29 mouse cellular contexts compared by ENCODE assay signal in the genomic region with DNA sequence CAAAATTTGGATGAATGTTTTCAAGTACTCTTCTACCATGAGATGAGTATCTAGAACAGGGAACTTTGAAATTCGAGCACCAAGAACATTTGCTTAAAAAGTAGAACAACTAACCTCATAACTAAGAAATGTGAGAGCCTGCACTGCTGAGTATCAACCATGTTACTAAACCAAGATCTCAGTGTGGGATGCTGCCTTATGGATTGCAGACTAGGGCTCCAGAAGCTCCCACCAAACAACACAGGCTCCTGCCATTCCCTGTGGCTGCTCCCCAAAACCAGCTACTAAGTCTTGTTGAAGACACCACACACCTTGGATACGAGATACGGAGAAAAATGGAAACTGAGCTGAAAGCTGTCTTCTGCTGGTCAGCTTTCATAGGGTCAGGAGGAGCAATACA. TPM values are rescaled to one million over a fixed set of nuclear protein-coding genes. Genes with fewer than 3 reads are reported as not detected.
DNase-seq lines count a peak whose midpoint lies in the region; ATAC-seq lines count a peak whose summit lies in the region.
"Had no signal": no experiment of that assay in that cellular context is flagged by ENCODE, and none has a peak within 500 bp of the region (broad histone marks: within the 10 kb centered on the region; RNA-seq: fewer than 3 reads in every experiment).

No protein-coding gene starts in this region.

- H3K27me3 ChIP-seq in embryonic facial prominence, embryonic 12.5 days, result no peaks in the 10 kb centered on the region
- no peaks in the 10 kb centered on the region for H3K27me3 ChIP-seq in embryonic facial prominence, embryonic 10.5 days (replicated peaks; ENCODE audit: low read depth, poor library complexity, severe bottlenecking)
- no peaks in the 10 kb centered on the region for H3K27me3 ChIP-seq in heart, embryonic 15.5 days
- H3K27me3 ChIP-seq in heart, embryonic 10.5 days (ENCODE audit: insufficient read depth, poor library complexity, severe bottlenecking), result no peaks in the 10 kb centered on the region
- no peaks in the 10 kb centered on the region for H3K27me3 ChIP-seq in lung, embryonic 15.5 days
- H3K27me3 ChIP-seq: forebrain, embryonic 15.5 days had no signal

- no peak overlapping the region for H3K4me2 ChIP-seq in embryonic facial prominence, embryonic 12.5 days (replicated peaks)
- no peak overlapping the region for H3K4me2 ChIP-seq in heart, embryonic 15.5 days
- H3K4me2 ChIP-seq in lung, embryonic 15.5 days, result no peak overlapping the region
- H3K4me2 ChIP-seq: forebrain, embryonic 15.5 days; midbrain, embryonic 11.5 days had no signal

- no peak overlapping the region for H3K9ac ChIP-seq in embryonic facial prominence, embryonic 12.5 days
- no peak overlapping the region for H3K9ac ChIP-seq in heart, embryonic 15.5 days
- H3K9ac ChIP-seq in lung, embryonic 15.5 days, result no peak overlapping the region
- H3K9ac ChIP-seq: forebrain, embryonic 15.5 days; liver, postnatal 0 days had no signal

- no peaks in the 10 kb centered on the region for H3K9me3 ChIP-seq in embryonic facial prominence, embryonic 12.5 days
- H3K9me3 ChIP-seq in embryonic facial prominence, embryonic 10.5 days, result no peaks in the 10 kb centered on the region
- no peaks in the 10 kb centered on the region for H3K9me3 ChIP-seq in heart, embryonic 15.5 days (replicated peaks)
- no peaks in the 10 kb centered on the region for H3K9me3 ChIP-seq in heart, embryonic 10.5 days
- no peaks in the 10 kb centered on the region for H3K9me3 ChIP-seq in lung, embryonic 15.5 days
- H3K9me3 ChIP-seq: forebrain, embryonic 15.5 days; hindbrain, embryonic 10.5 days; limb, embryonic 10.5 days had no signal

- DNase-seq in embryonic facial prominence, embryonic 10.5 days (ENCODE audit: low spot score), result no peak
- no peak for DNase-seq in heart, embryonic 10.5 days (ENCODE audit: low spot score)
- no peak for DNase-seq in lung, adult 18-20 months
- DNase-seq in telencephalon, adult 2 months (ENCODE audit: low read depth, low spot score), result peak; percentile 13
- DNase-seq in adrenal gland, postnatal 25 days, result no peak
- DNase-seq: cerebellum, postnatal 25 days; gastrocnemius, postnatal 36 days; kidney, adult 8-10 months; liver, postnatal 0 days; retina, postnatal 1 day; right cerebral cortex, postnatal 4 days; thymus, postnatal 36 days had no signal

- H3K4me3 ChIP-seq in embryonic facial prominence, embryonic 12.5 days, result no peak overlapping the region
- no peak overlapping the region for H3K4me3 ChIP-seq in embryonic facial prominence, embryonic 10.5 days
- H3K4me3 ChIP-seq in heart, embryonic 15.5 days, result no peak overlapping the region
- H3K4me3 ChIP-seq in heart, embryonic 10.5 days, result no peak overlapping the region
- H3K4me3 ChIP-seq in lung, embryonic 15.5 days, result no peak overlapping the region
- H3K4me3 ChIP-seq: erythroblast, embryonic 14.5 days; forebrain, embryonic 15.5 days; hindbrain, embryonic 10.5 days; limb, embryonic 10.5 days had no signal

- WGBS in embryonic facial prominence, embryonic 12.5 days, result 95% methylated on average over 3 of the region's 3 CpGs
- 83% methylated on average over 3 of the region's 3 CpGs for WGBS in embryonic facial prominence, embryonic 10.5 days
- 88% methylated on average over 3 of the region's 3 CpGs for WGBS in heart, embryonic 15.5 days
- WGBS in heart, embryonic 10.5 days, result 87% methylated on average over 3 of the region's 3 CpGs
- 87% methylated on average over 3 of the region's 3 CpGs for WGBS in lung, embryonic 15.5 days

- H3K4me1 ChIP-seq in embryonic facial prominence, embryonic 12.5 days, result no peaks in the 10 kb centered on the region
- peaks cover 19% of the 10 kb centered on the region for H3K4me1 ChIP-seq in embryonic facial prominence, embryonic 10.5 days
- peaks cover 10% of the 10 kb centered on the region for H3K4me1 ChIP-seq in heart, embryonic 15.5 days (replicated peaks)
- H3K4me1 ChIP-seq in heart, embryonic 10.5 days, result peaks cover 12% of the 10 kb centered on the region
- peaks cover 20% of the 10 kb centered on the region for H3K4me1 ChIP-seq in lung, embryonic 15.5 days
- H3K4me1 ChIP-seq: forebrain, embryonic 15.5 days had no signal

- no peak for ATAC-seq in embryonic facial prominence, embryonic 12.5 days (ENCODE audit: insufficient number of reproducible peaks, insufficient read depth, low FRiP score, low TSS enrichment)
- ATAC-seq in heart, embryonic 15.5 days (replicated peaks; ENCODE audit: insufficient number of reproducible peaks, insufficient read depth, low FRiP score, low read depth), result no peak
- ATAC-seq in lung, embryonic 15.5 days (ENCODE audit: borderline replicate concordance, extremely low read depth, low FRiP score, low TSS enrichment), result no peak
- ATAC-seq: forebrain, embryonic 15.5 days; hindbrain, postnatal 0 days; liver, postnatal 0 days had no signal

- H3K27ac ChIP-seq in embryonic facial prominence, embryonic 12.5 days, result peak overlapping the region; percentile 32; the same call in 1 of the 2 replicates
- no peak overlapping the region for H3K27ac ChIP-seq in embryonic facial prominence, embryonic 10.5 days (replicated peaks)
- H3K27ac ChIP-seq in heart, embryonic 15.5 days, result peak overlapping the region; percentile 69
- no peak overlapping the region for H3K27ac ChIP-seq in heart, embryonic 10.5 days
- peak overlapping the region; percentile 71 for H3K27ac ChIP-seq in lung, embryonic 15.5 days
- H3K27ac ChIP-seq: forebrain, embryonic 15.5 days; hindbrain, embryonic 10.5 days; hindbrain, postnatal 0 days; limb, embryonic 10.5 days had no signal

- H3K36me3 ChIP-seq in embryonic facial prominence, embryonic 12.5 days, result no peaks in the 10 kb centered on the region
- H3K36me3 ChIP-seq in embryonic facial prominence, embryonic 10.5 days (replicated peaks), result no peaks in the 10 kb centered on the region
- H3K36me3 ChIP-seq in heart, embryonic 15.5 days, result no peaks in the 10 kb centered on the region
- H3K36me3 ChIP-seq in heart, embryonic 10.5 days, result no peaks in the 10 kb centered on the region
- H3K36me3 ChIP-seq in lung, embryonic 15.5 days, result no peaks in the 10 kb centered on the region
- H3K36me3 ChIP-seq: forebrain, embryonic 15.5 days; hindbrain, embryonic 10.5 days; limb, embryonic 10.5 days had no signal

RNA-seq across cellular contexts. Expression of a gene that starts 37.4 kb away (rescaled TPM):
- polyA plus RNA-seq in embryonic facial prominence, embryonic 12.5 days (2016; fragmentation: Nextera tagmentation; extraction: Ambion mirVana), result 6.0 and 6.9 TPM in 2 replicates
- polyA plus RNA-seq in embryonic facial prominence, embryonic 10.5 days (2016; fragmentation: Nextera tagmentation; extraction: Ambion mirVana), result 3.5 and 3.7 TPM in 2 replicates
- polyA plus RNA-seq in heart, embryonic 15.5 days (2015; fragmentation: Nextera tagmentation; extraction: Ambion mirVana), result 7.9 and 9.4 TPM in 2 replicates
- polyA plus RNA-seq in heart, embryonic 10.5 days (2016; fragmentation: Nextera tagmentation; extraction: Ambion mirVana), result 5.5 and 8.2 TPM in 2 replicates
- 9.4 TPM in 2 replicates for polyA plus RNA-seq in lung, embryonic 15.5 days (2015; fragmentation: Nextera tagmentation; extraction: Ambion mirVana)
- total RNA-seq in adrenal gland, postnatal 25 days (2021), result 3.9 and 4.9 TPM in 2 replicates

RNA-seq across cellular contexts. Expression of a gene that starts 46.5 kb away (rescaled TPM):
- polyA plus RNA-seq in embryonic facial prominence, embryonic 12.5 days (2016; fragmentation: Nextera tagmentation; extraction: Ambion mirVana), result not detected in 2 replicates
- polyA plus RNA-seq in embryonic facial prominence, embryonic 10.5 days (2016; fragmentation: Nextera tagmentation; extraction: Ambion mirVana), result not detected in 2 replicates
- polyA plus RNA-seq in heart, embryonic 15.5 days (2015; fragmentation: Nextera tagmentation; extraction: Ambion mirVana), result not detected in 2 replicates
- not detected in 2 replicates for polyA plus RNA-seq in heart, embryonic 10.5 days (2016; fragmentation: Nextera tagmentation; extraction: Ambion mirVana)
- not detected in 2 replicates for polyA plus RNA-seq in lung, embryonic 15.5 days (2015; fragmentation: Nextera tagmentation; extraction: Ambion mirVana)
- total RNA-seq in adrenal gland, postnatal 25 days (2021), result not detected in 2 replicates
- total RNA-seq: adrenal gland, adult 2 months; gastrocnemius, postnatal 36 days; hindbrain, postnatal 0 days; layer of hippocampus, postnatal 10 days; left cerebral cortex, adult 8-10 months; liver, adult 2 months; monocyte, adult 5-6 weeks had no signal
- polyA plus RNA-seq: adrenal gland, adult 2 months; brain, embryonic 14.5 days; erythroblast, embryonic 14.5 days; forebrain, embryonic 15.5 days; hindbrain, embryonic 10.5 days; hindbrain, postnatal 0 days; large intestine, adult 2 months; limb, embryonic 10.5 days; liver, adult 2 months; liver, postnatal 0 days; midbrain, embryonic 11.5 days; neural tube, embryonic 11.5 days had no signal

Comparison
In these comparisons a context has a peak if more than half of its experiments do, and no peak if none do; other contexts are left out.
1. H3K27ac ChIP-seq: peak in embryonic facial prominence, embryonic 12.5 days (single experiment), heart, embryonic 15.5 days (single experiment) and lung, embryonic 15.5 days (single experiment); none in embryonic facial prominence, embryonic 10.5 days (single experiment) and heart, embryonic 10.5 days (single experiment).